17 mouse cellular contexts compared by ENCODE assay signal in genomic region chr8:84877297-84878035, GRCm38 (mm10). TPM values are rescaled to one million over a fixed set of nuclear protein-coding genes. Genes with fewer than 3 reads are reported as not detected.
DNase-seq lines count a peak whose midpoint lies in the region; ATAC-seq and TF ChIP-seq lines count a peak whose summit lies in the region.
"Had no signal": no experiment of that assay in that cellular context is flagged by ENCODE, and none has a peak within 500 bp of the region (broad histone marks: within the 10 kb centered on the region; RNA-seq: fewer than 3 reads in every experiment).

No protein-coding gene starts in this region.

- H3K4me3 ChIP-seq in layer of hippocampus, adult 2 months = no peak overlapping the region
- H3K4me3 ChIP-seq in forebrain, postnatal 0 days (ENCODE audit: low read depth, low read length) = no peak overlapping the region
- H3K4me3 ChIP-seq: heart, adult 2 months had no signal

- H3K36me3 ChIP-seq in forebrain, postnatal 0 days (ENCODE audit: insufficient read depth) = no peaks in the 10 kb centered on the region

- no peak for DNase-seq in layer of hippocampus, adult 2 months (ENCODE audit: low spot score in 2 of 2)
- no peak for DNase-seq in layer of hippocampus, postnatal 14 days (ENCODE audit: low spot score in 2 of 2)
- DNase-seq in brain, adult 2 months (ENCODE audit: low read depth, low spot score) = peak; percentile 84
- DNase-seq in cerebellum, adult 8-10 months = peak; percentile 75
- DNase-seq in forebrain, postnatal 0 days = peak; percentile 21
- no peak for DNase-seq in kidney, postnatal 10 days
- DNase-seq in thymus, postnatal 14 days = no peak
- DNase-seq in testis, postnatal 14 days (ENCODE audit: low spot score) = no peak
- DNase-seq: heart, adult 2 months; kidney, postnatal 36 days; layer of hippocampus, postnatal 36 days; lung, adult 2 months; right cerebral cortex, adult 18-20 months; thymus, adult 2 months had no signal

- 0 out of 2 replicates have a peak, but pooled peaks cover 3% of the 10 kb centered on the region for H3K4me1 ChIP-seq in forebrain, postnatal 0 days (ENCODE audit: insufficient read depth)

- H3K27me3 ChIP-seq in forebrain, postnatal 0 days (ENCODE audit: insufficient read depth, low read length) = no peaks in the 10 kb centered on the region

- no peak for TF ChIP-seq CTCF in layer of hippocampus, adult 2 months (conservative IDR thresholded peaks at IDR 0.05)
- TF ChIP-seq CTCF in forebrain, postnatal 0 days (IDR thresholded peaks at IDR 0.05; ENCODE audit: low read depth) = no peak

- no peak overlapping the region for H3K4me2 ChIP-seq in forebrain, postnatal 0 days (ENCODE audit: low read depth)

- no peaks in the 10 kb centered on the region for H3K9me3 ChIP-seq in forebrain, postnatal 0 days (ENCODE audit: low read length)

- H3K27ac ChIP-seq in layer of hippocampus, adult 2 months = peak overlapping the region; percentile 44; the same call in 1 of the 2 replicates
- H3K27ac ChIP-seq in forebrain, postnatal 0 days (ENCODE audit: low read depth, low read length) = peak overlapping the region; percentile 50
- H3K27ac ChIP-seq: heart, adult 2 months; macrophage had no signal

- H3K9ac ChIP-seq in forebrain, postnatal 0 days = no peak overlapping the region

- 49% methylated on average over 3 of the region's 3 CpGs for WGBS in forebrain, postnatal 0 days

- ATAC-seq in forebrain, postnatal 0 days = no peak
- ATAC-seq: intestine, embryonic 16.5 days had no signal

RNA-seq across cellular contexts. Expression of gene Syce2, which starts 5.6 kb away (rescaled TPM):
- total RNA-seq in layer of hippocampus, adult 2 months (2021) = 10 to 100 TPM; 17.6 to 19.8 TPM
- 10 to 100 TPM; 21.4 to 24.5 TPM for total RNA-seq in layer of hippocampus, postnatal 14 days (2021)
- total RNA-seq in forebrain, postnatal 0 days (2014; rRNA removed) = 27.5 and 32.2 TPM in 2 replicates
- 77.9 and 78.2 TPM in 2 replicates for polyA plus RNA-seq in forebrain, postnatal 0 days (2015; fragmentation: Nextera tagmentation; extraction: Ambion mirVana)

RNA-seq across cellular contexts. Expression of gene Gcdh, which starts 16.3 kb away (rescaled TPM):
- 10 to 100 TPM; 37.5 to 41.2 TPM for total RNA-seq in layer of hippocampus, adult 2 months (2021)
- 10 to 100 TPM; 35.0 to 35.6 TPM for total RNA-seq in layer of hippocampus, postnatal 14 days (2021)
- total RNA-seq in forebrain, postnatal 0 days (2014; rRNA removed) = 28.9 and 31.5 TPM in 2 replicates
- 21.3 and 27.5 TPM in 2 replicates for polyA plus RNA-seq in forebrain, postnatal 0 days (2015; fragmentation: Nextera tagmentation; extraction: Ambion mirVana)

RNA-seq across cellular contexts. Expression of gene Farsa, which starts 20.7 kb away (rescaled TPM):
- total RNA-seq in layer of hippocampus, adult 2 months (2021) = 10 to 100 TPM; 49.7 to 58.0 TPM
- total RNA-seq in layer of hippocampus, postnatal 14 days (2021) = 10 to 100 TPM; 55.3 to 58.4 TPM
- 77.1 and 91.2 TPM in 2 replicates for total RNA-seq in forebrain, postnatal 0 days (2014; rRNA removed)
- polyA plus RNA-seq in forebrain, postnatal 0 days (2015; fragmentation: Nextera tagmentation; extraction: Ambion mirVana) = 100 and 103 TPM in 2 replicates

RNA-seq across cellular contexts. Expression of gene Klf1, which starts 24.3 kb away (rescaled TPM):
- total RNA-seq in layer of hippocampus, adult 2 months (2021) = not detected
- not detected for total RNA-seq in layer of hippocampus, postnatal 14 days (2021)
- total RNA-seq in forebrain, postnatal 0 days (2014; rRNA removed) = 0.46 TPM in 1 of 2 replicates, not detected in the other
- polyA plus RNA-seq in forebrain, postnatal 0 days (2015; fragmentation: Nextera tagmentation; extraction: Ambion mirVana) = 0.50 and 0.77 TPM in 2 replicates
- total RNA-seq: neutrophil, adult 5-6 weeks had no signal

RNA-seq across cellular contexts. Expression of gene Calr, which starts 30.7 kb away (rescaled TPM):
- total RNA-seq in layer of hippocampus, adult 2 months (2021) = 100 to 1,000 TPM; 457 to 504 TPM
- total RNA-seq in layer of hippocampus, postnatal 14 days (2021) = 100 to 1,000 TPM; 453 to 590 TPM
- total RNA-seq in forebrain, postnatal 0 days (2014; rRNA removed) = 470 and 505 TPM in 2 replicates
- polyA plus RNA-seq in forebrain, postnatal 0 days (2015; fragmentation: Nextera tagmentation; extraction: Ambion mirVana) = 354 and 405 TPM in 2 replicates

Comparison
In these comparisons a context has a peak if more than half of its experiments do, and no peak if none do; other contexts are left out.
1. DNase-seq: peak in brain, adult 2 months (single experiment), cerebellum, adult 8-10 months (single experiment) and forebrain, postnatal 0 days (single experiment); none in layer of hippocampus, adult 2 months (0 of 2), layer of hippocampus, postnatal 14 days (0 of 2), kidney, postnatal 10 days (single experiment), thymus, postnatal 14 days (single experiment) and testis, postnatal 14 days (single experiment).